Comparison of ENCODE assay signal across 8 mouse cellular contexts in the genomic region with DNA sequence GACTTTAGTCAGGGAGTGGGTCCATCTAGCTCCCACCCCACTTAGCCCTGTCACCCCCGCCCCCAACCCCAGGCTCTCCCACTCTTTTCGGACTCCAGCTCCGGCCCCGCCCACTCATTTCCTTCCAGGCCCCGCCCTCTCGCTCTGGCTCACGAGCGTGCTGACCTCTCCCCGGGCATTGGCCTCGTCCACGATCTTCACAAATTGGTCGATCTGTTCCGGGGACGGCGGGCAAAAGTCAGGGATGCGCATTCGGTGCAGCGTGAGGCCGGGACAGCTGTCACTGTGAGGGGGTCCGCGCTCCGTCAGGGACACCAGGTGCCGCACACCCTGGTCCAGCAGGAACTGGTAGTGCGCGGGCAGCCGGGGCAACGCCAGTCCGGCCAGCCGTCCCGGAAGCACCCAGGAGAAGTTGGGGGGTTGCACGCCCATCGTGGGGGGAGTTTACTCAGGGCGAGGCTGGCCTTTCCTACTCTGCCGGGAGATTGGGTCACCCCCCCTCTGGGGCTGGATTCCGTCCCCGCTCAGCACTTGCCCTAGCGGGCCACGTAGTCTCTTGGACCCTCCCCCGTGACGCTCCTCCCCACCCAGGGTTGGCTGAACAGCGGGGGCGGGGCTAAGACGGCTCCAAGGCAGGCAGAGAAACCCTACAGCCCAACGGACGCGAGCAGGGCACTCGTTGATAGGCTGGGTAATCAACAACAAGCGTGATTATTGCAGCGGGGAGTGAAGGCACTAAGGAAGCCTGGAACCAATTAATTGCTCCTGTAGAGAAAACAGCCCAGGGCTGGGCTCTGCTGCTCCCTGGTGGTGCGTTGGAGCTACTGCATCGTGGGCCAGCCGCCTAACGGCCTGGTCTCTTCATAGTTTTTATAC. TPM values are rescaled to one million over a fixed set of nuclear protein-coding genes. Genes with fewer than 3 reads are reported as not detected.
A peak's percentile ranks its signal among the peaks of the same experiment; 100 is the strongest.
DNase-seq lines count a peak whose midpoint lies in the region; ATAC-seq and TF ChIP-seq lines count a peak whose summit lies in the region.

TSS of gene Dusp23 (minus strand) at position 512 of the 876 bp plus-strand sequence.

- H3K36me3 ChIP-seq in G1E (replicated peaks), result no peaks in the 10 kb centered on the region
- no peaks in the 10 kb centered on the region for H3K36me3 ChIP-seq in forebrain, embryonic 16.5 days (ENCODE audit: control insufficient read depth, insufficient read depth)
- no peaks in the 10 kb centered on the region for H3K36me3 ChIP-seq in lung, embryonic 14.5 days (ENCODE audit: insufficient read depth)
- no peaks in the 10 kb centered on the region for H3K36me3 ChIP-seq in thymus, adult 2 months (ENCODE audit: control insufficient read depth, insufficient read depth, low read length)

- ATAC-seq in G1E (ENCODE audit: extremely low read depth, insufficient number of reproducible peaks, low FRiP score, poor library complexity, severe bottlenecking), result no peak
- peak; percentile 99 for ATAC-seq in forebrain, embryonic 16.5 days
- ATAC-seq in lung, embryonic 14.5 days (ENCODE audit: insufficient read depth), result peak; percentile 99

- H3K4me1 ChIP-seq in G1E (ENCODE audit: insufficient read depth, low read depth, low read length), result no peaks in the 10 kb centered on the region
- H3K4me1 ChIP-seq in forebrain, embryonic 16.5 days (replicated peaks; ENCODE audit: control insufficient read depth, insufficient read depth, low read length), result peaks cover 4% of the 10 kb centered on the region
- H3K4me1 ChIP-seq in lung, embryonic 14.5 days (ENCODE audit: insufficient read depth), result no peaks in the 10 kb centered on the region
- H3K4me1 ChIP-seq in olfactory bulb, adult 2 months (ENCODE audit: control insufficient read depth, insufficient read depth, low read length), result 0 out of 2 replicates have a peak, but pooled peaks cover 4% of the 10 kb centered on the region
- H3K4me1 ChIP-seq in thymus, adult 2 months (replicated peaks; ENCODE audit: control insufficient read depth, insufficient read depth, low read length), result no peaks in the 10 kb centered on the region

- intact Hi-C loops in heart, postnatal 36 days (cut with DNase I), result loop anchor here (1.0 to 5.0 kb wide), 5 partner anchors 13 to 256 kb away; partner anchors contain the start of gene Pigm

- H3K4me2 ChIP-seq in forebrain, embryonic 16.5 days (ENCODE audit: low read length), result peak within 1 kb of the TSS; percentile 85
- peak within 1 kb of the TSS; percentile 81 for H3K4me2 ChIP-seq in lung, embryonic 14.5 days

- H3K27me3 ChIP-seq in G1E (ENCODE audit: insufficient read depth, low read length), result no peaks in the 10 kb centered on the region
- no peaks in the 10 kb centered on the region for H3K27me3 ChIP-seq in forebrain, embryonic 16.5 days (replicated peaks; ENCODE audit: control insufficient read depth, insufficient read depth, low read length)
- no peaks in the 10 kb centered on the region for H3K27me3 ChIP-seq in lung, embryonic 14.5 days (ENCODE audit: insufficient read depth, low read length)
- H3K27me3 ChIP-seq in thymus, adult 2 months (ENCODE audit: control insufficient read depth, insufficient read depth, low read length), result no peaks in the 10 kb centered on the region

- TF ChIP-seq CTCF in G1E (IDR thresholded peaks at IDR 0.05; ENCODE audit: low read depth, low read length), result 0 out of 2 replicates have a peak, but pooled peaks have one; percentile 37
- peak; percentile 99 for TF ChIP-seq CTCF in layer of hippocampus, adult 2 months (conservative IDR thresholded peaks at IDR 0.05)
- TF ChIP-seq CTCF in lung, embryonic 14.5 days (IDR thresholded peaks at IDR 0.05; ENCODE audit: low read depth), result peak; percentile 95
- TF ChIP-seq CTCF in olfactory bulb, adult 2 months (IDR thresholded peaks at IDR 0.05; ENCODE audit: insufficient read depth, low read depth, low read length), result peak; percentile 95
- peak; percentile 94 for TF ChIP-seq CTCF in thymus, adult 2 months (IDR thresholded peaks at IDR 0.05; ENCODE audit: borderline replicate concordance, control insufficient read depth, extremely low read depth, insufficient read depth, low read length, poor library complexity)

- WGBS in forebrain, embryonic 16.5 days, result under 1% methylated on average over 53 of the region's 53 CpGs
- WGBS in lung, embryonic 14.5 days, result under 1% methylated on average over 53 of the region's 53 CpGs
- WGBS in olfactory bulb, adult 2 months, result under 1% methylated on average over 53 of the region's 53 CpGs
- under 1% methylated on average over 53 of the region's 53 CpGs for WGBS in thymus, adult 2 months

- no peak for DNase-seq in G1E (ENCODE audit: low spot score)
- DNase-seq in cerebellum, adult 18-20 months, result peak; percentile 96 to 98
- peak; percentile 95 to 98 for DNase-seq in heart, postnatal 36 days
- peak; percentile 95 to 96 for DNase-seq in layer of hippocampus, adult 2 months (ENCODE audit: low spot score in 2 of 2)
- DNase-seq in lung, embryonic 14.5 days, result peak; percentile 97
- DNase-seq in thymus, adult 2 months, result peak; percentile 93

- peak within 1 kb of the TSS; percentile 75 for H3K9ac ChIP-seq in forebrain, embryonic 16.5 days (replicated peaks; ENCODE audit: low read depth, low read length)
- peak within 1 kb of the TSS; percentile 72 for H3K9ac ChIP-seq in lung, embryonic 14.5 days

- peaks cover 37% of the 10 kb centered on the region for H3K9me3 ChIP-seq in G1E (replicated peaks)
- H3K9me3 ChIP-seq in forebrain, embryonic 16.5 days (ENCODE audit: control insufficient read depth, low read length), result no peaks in the 10 kb centered on the region
- no peaks in the 10 kb centered on the region for H3K9me3 ChIP-seq in lung, embryonic 14.5 days (ENCODE audit: low read depth, low read length)

- peak within 1 kb of the TSS; percentile 39 for H3K27ac ChIP-seq in forebrain, embryonic 16.5 days (ENCODE audit: low read length)
- peak within 1 kb of the TSS; percentile 95 for H3K27ac ChIP-seq in layer of hippocampus, adult 2 months
- H3K27ac ChIP-seq in lung, embryonic 14.5 days (ENCODE audit: low read depth), result peak within 1 kb of the TSS; percentile 88
- H3K27ac ChIP-seq in olfactory bulb, adult 2 months (ENCODE audit: insufficient read depth, low read depth, low read length), result peak within 1 kb of the TSS; percentile 37
- no peak within 1 kb of the TSS for H3K27ac ChIP-seq in thymus, adult 2 months (ENCODE audit: control insufficient read depth, insufficient read depth, low read length)

- TF ChIP-seq POLR2A in olfactory bulb, adult 2 months (IDR thresholded peaks at IDR 0.05; ENCODE audit: insufficient read depth, low read depth, low read length), result peak; percentile 51; the same call in 1 of the 2 replicates
- peak; percentile 50; the same call in 1 of the 2 replicates for TF ChIP-seq POLR2A in thymus, adult 2 months (IDR thresholded peaks at IDR 0.05; ENCODE audit: control insufficient read depth, extremely low read depth, insufficient read depth, low read length, poor library complexity)

- peak within 1 kb of the TSS; percentile 23; the same call in 1 of the 2 replicates for H3K4me3 ChIP-seq in G1E (ENCODE audit: low read depth, low read length)
- peak within 1 kb of the TSS; percentile 75 for H3K4me3 ChIP-seq in forebrain, embryonic 16.5 days (replicated peaks; ENCODE audit: low read length)
- peak within 1 kb of the TSS; percentile 71 for H3K4me3 ChIP-seq in layer of hippocampus, adult 2 months
- peak within 1 kb of the TSS; percentile 71 for H3K4me3 ChIP-seq in lung, embryonic 14.5 days (ENCODE audit: low read depth, low read length)
- peak within 1 kb of the TSS; percentile 61 for H3K4me3 ChIP-seq in olfactory bulb, adult 2 months (ENCODE audit: insufficient read depth, low read depth, low read length)
- peak within 1 kb of the TSS; percentile 87 for H3K4me3 ChIP-seq in thymus, adult 2 months (ENCODE audit: control insufficient read depth, insufficient read depth, low read length)

RNA-seq across cellular contexts. Expression of gene Dusp23, which starts in this region (rescaled TPM):
- total RNA-seq in G1E (2014; fragmentation: Nextera tagmentation), result not detected in 2 replicates
- total RNA-seq in G1E (2017), result not detected in 2 replicates
- polyA plus RNA-seq in G1E (2012), result not detected in 2 replicates
- polyA plus RNA-seq in forebrain, embryonic 16.5 days (2015; fragmentation: Nextera tagmentation; extraction: Ambion mirVana), result 6.2 TPM in 2 replicates
- 10 to 100 TPM; 12.7 to 13.3 TPM for total RNA-seq in heart, postnatal 36 days (2021)
- total RNA-seq in layer of hippocampus, adult 2 months (2021), result 1 to 10 TPM; 6.6 to 7.5 TPM
- 10.2 and 10.7 TPM in 2 replicates for polyA plus RNA-seq in lung, embryonic 14.5 days (2014; fragmentation: Nextera tagmentation; extraction: Ambion mirVana)
- not detected in 2 replicates for polyA plus RNA-seq in olfactory bulb, adult 2 months (2012; ENCODE audit: insufficient read depth, insufficient read length, low replicate concordance, missing spikeins)
- 14.2 and 16.1 TPM in 2 replicates for polyA plus RNA-seq in thymus, adult 2 months (2012; rRNA removed)

Comparison
In these comparisons a context has a peak if more than half of its experiments do, and no peak if none do; other contexts are left out.
1. RNA of gene Dusp23 (total RNA-seq): 12.7 to 13.3 TPM in heart, postnatal 36 days and 6.6 to 7.5 TPM in layer of hippocampus, adult 2 months; not detected in G1E; every median in the first group is over 4 times any median in the second.
2. H3K4me3 ChIP-seq: peak in every context shown above with its lines; median percentile 87 in thymus, adult 2 months; 75 in forebrain, embryonic 16.5 days; 71 in layer of hippocampus, adult 2 months; 71 in lung, embryonic 14.5 days; 61 in olfactory bulb, adult 2 months; 23 in G1E.
3. CTCF ChIP-seq: peak in every context shown above with its lines; median percentile 99 in layer of hippocampus, adult 2 months; 95 in lung, embryonic 14.5 days; 95 in olfactory bulb, adult 2 months; 94 in thymus, adult 2 months; 37 in G1E.